Mouse (Mus musculus) testis, adult 2 months (tissue): Measurements from ENCODE around the gene Hmcn1.

Experiments
- CTCF ChIP-seq: fragments of 200-500 bp; IDR thresholded peaks from 2 replicates; pipeline ENCODE4 v1.5.1; 2012; ENCODE audit warnings: low read depth, mild to moderate bottlenecking, inconsistent platforms, low read length, moderate library complexity; ENCODE audit not compliant: control insufficient read depth, insufficient read depth, insufficient replicate concordance
- POLR2A ChIP-seq: fragments of 200-500 bp; IDR thresholded peaks from 2 replicates; pipeline ENCODE4 v1.6.1; 2012; ENCODE audit warnings: low read depth, mild to moderate bottlenecking, inconsistent platforms, low read length, moderate library complexity; ENCODE audit not compliant: control insufficient read depth

DNA sequence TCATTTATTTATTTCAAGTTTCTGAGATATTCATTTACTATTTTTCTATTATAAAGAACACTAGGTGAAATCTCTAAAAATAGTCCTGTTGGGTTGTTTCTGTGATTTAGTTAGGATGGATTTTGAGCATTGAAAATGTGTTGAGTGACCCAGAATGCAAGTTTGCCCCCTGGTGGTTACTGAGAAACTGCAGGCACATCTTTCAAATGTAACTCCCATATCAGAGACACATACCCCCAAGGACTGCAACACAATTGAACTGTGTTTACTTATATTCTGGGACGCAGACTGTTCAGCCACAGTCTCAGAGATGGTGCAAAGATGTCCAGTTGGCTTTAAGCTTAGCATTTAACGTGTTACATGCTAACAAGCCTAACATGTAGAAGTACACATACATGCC lies 402.0 kb downstream of the Hmcn1 start:
- TF ChIP-seq CTCF (no peak), POLR2A (no peak)
